Mouse (Mus musculus) forebrain, embryonic 12.5 days (tissue): Measurements from ENCODE around the gene Psmb7. TPM values are rescaled to one million over a fixed set of nuclear protein-coding genes. Genes with fewer than 3 reads are reported as not detected.

ENCODE experiments used
- ATAC-seq: fragments of 200-750 bp; cut with Nextera tagmentation; 2 replicates; pipeline ENCODE4 v1.8.0; 2017; ENCODE audit warnings: moderate TSS enrichment; ENCODE audit not compliant: low FRiP score
- H3K27ac ChIP-seq: fragments of 300-500 bp; sonication (generic); 2 replicates; pipeline ENCODE4 v1.5.1; 2016; ENCODE audit warnings: mild to moderate bottlenecking
- H3K27me3 ChIP-seq: fragments of 300-500 bp; sonication (generic); 2 replicates; pipeline ENCODE4 v1.6.1; 2016; ENCODE audit warnings: mild to moderate bottlenecking
- H3K36me3 ChIP-seq: fragments of 300-500 bp; sonication (generic); replicated peaks from 2 replicates; pipeline ENCODE4 v1.6.1; 2016; ENCODE audit warnings: mild to moderate bottlenecking
- H3K4me1 ChIP-seq: fragments of 300-500 bp; sonication (generic); 2 replicates; pipeline ENCODE4 v1.6.1; 2016
- H3K4me2 ChIP-seq: fragments of 300-500 bp; sonication (generic); 2 replicates; pipeline ENCODE4 v1.6.1; 2016; ENCODE audit warnings: mild to moderate bottlenecking, moderate library complexity
- H3K4me3 ChIP-seq: fragments of 300-500 bp; sonication (generic); replicated peaks from 2 replicates; pipeline ENCODE4 v1.5.1; 2016; ENCODE audit warnings: mild to moderate bottlenecking
- H3K9ac ChIP-seq: fragments of 300-500 bp; sonication (generic); 2 replicates; pipeline ENCODE4 v1.6.1; 2016; ENCODE audit warnings: mild to moderate bottlenecking
- H3K9me3 ChIP-seq: fragments of 300-500 bp; sonication (generic); 2 replicates; pipeline ENCODE4 v1.6.1; 2016
- WGBS: fragments of 180-500 bp; shearing (Covaris S2); methylation state at CpG from one replicate; pipeline ENCODE4 v1.1.7; 2016; 5-methylcytosine and 5-hydroxymethylcytosine counted together
- polyA plus RNA-seq: library from polyadenylated mRNA; unstranded; fragments of >200 nt; fragmentation: Nextera tagmentation; extraction: Ambion mirVana; gene quantifications from 2 replicates; pipeline ENCODE4 v1.2.1, GENCODE M21; 2016

Gene Psmb7
- polyA plus RNA-seq, 1 experiment from 2014 or later: 294 TPM

DNA sequence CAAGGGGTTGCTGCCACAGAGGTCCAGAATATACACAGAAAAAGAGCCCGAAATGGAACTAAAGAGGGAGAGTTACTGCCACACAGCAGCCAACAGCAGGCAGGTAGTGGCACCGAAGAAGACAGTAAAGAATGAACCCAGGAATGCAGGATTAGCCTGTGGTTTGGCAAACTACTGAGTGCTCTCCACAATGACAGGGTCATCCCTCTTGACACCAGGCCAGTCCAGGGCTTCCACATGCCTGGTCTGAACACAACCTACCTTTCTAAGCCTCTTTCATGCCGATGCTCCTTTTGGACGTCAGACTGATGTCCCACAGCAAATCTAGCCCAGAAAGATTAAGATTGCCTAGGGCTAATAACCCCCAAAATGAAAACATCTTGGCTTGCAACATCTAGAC lies 15.1 kb downstream of the Psmb7 start:
- ATAC-seq: no peak
- H3K9me3 ChIP-seq: no peaks in the 10 kb centered on the region
- no peak overlapping the region for H3K4me3 ChIP-seq
- no peaks in the 10 kb centered on the region for H3K4me1 ChIP-seq
- peaks cover 67% of the 10 kb centered on the region for H3K36me3 ChIP-seq
- H3K4me2 ChIP-seq: no peak overlapping the region
- H3K27ac ChIP-seq: no peak overlapping the region
- H3K9ac ChIP-seq: no peak overlapping the region
- H3K27me3 ChIP-seq: no peaks in the 10 kb centered on the region
- 88% methylated on average over 4 of the region's 4 CpGs for WGBS

DNA sequence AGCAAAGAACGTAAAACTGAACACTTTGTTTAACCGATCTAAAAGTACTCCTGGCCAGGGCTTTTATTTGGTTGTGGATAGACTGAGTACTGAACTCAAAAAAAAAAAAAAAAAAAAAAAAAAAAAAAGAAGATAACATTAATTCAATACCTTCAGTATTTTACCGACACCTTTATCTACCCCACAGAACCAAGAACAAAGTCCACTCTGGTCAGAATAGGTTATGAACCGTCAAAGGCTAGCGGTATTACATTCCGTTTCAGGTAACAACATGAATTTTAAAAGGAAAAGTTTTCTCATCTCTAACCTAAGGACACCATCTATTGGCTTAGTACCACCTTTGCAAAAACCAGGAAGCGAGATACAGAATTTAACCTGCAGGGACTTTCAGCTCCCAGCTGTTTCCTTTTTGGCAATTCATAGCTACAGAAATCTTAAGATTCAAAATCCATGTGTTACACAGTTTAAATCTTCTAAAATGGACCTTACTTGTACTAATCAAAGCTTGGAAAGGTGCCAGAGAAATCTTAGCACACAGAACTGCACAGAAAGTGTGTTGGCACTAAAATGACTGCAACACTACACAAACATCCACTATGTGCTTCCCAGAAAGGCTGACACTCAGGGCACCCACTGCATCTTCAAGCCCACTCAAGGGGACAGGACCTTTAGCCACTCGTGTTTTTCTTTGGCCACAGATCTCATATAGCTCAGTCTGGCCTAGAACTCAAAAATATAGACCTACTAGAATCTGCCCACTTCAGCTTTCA lies 19.9 kb downstream of the Psmb7 start:
- Histone ChIP-seq H3K4me2 (no peak overlapping the region), H3K27me3 (no peaks in the 10 kb centered on the region), H3K36me3 (peaks cover 27% of the 10 kb centered on the region), H3K27ac (no peak overlapping the region), H3K4me1 (peaks cover 22% of the 10 kb centered on the region), H3K9ac (no peak overlapping the region), H3K9me3 (no peaks in the 10 kb centered on the region), H3K4me3 (no peak overlapping the region)
- 90% methylated on average over 8 of the region's 8 CpGs for WGBS
- no peak for ATAC-seq

DNA sequence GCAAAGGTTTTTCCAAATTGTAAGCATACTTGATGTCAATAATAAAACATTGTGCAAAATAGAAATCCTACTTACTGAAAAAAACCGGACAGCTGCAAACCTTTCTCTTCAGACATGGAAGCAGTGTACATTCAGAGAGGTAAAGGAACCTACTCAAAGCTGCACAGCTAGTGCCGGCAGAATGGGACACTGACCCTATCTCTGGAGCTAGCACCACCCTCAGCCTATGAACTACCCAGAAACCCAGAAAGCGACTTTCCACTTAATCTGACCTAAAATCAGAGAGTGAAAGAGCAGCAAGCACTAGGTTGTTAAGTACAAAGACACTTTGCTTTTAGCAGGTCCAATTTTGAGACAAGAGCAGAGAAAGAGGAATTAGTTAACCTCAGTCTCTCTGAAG lies 20.5 kb downstream of the Psmb7 start:
- no peaks in the 10 kb centered on the region for H3K9me3 ChIP-seq
- H3K9ac ChIP-seq: no peak overlapping the region
- no peak for ATAC-seq
- 88% methylated on average over 3 of the region's 3 CpGs for WGBS
- H3K27ac ChIP-seq: no peak overlapping the region
- H3K36me3 ChIP-seq: peaks cover 22% of the 10 kb centered on the region
- no peaks in the 10 kb centered on the region for H3K27me3 ChIP-seq
- H3K4me1 ChIP-seq: peaks cover 22% of the 10 kb centered on the region
- no peak overlapping the region for H3K4me3 ChIP-seq
- no peak overlapping the region for H3K4me2 ChIP-seq

DNA sequence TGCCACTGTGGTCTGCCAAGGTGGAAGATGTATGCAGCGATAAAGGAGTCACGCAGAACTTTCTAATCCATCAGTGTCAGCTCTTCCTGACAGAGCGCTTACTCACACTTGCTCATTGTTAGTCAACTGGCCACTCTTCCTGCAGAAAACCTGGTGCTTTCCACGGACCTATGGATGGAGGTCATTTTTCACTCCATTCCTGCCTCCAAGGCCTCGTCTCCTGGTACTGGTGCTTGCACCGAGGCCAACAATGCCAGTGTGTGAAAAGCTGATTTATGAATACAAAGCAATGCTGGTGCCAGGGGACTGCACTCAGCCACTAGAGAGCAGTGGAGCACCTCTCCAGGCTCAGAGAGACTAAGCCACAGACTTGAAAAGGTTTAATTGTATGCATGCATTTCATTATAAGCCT lies 22.3 kb downstream of the Psmb7 start:
- peak overlapping the region; percentile 68 for H3K27ac ChIP-seq
- peak; percentile 86 for ATAC-seq
- 42% methylated on average over 6 of the region's 6 CpGs for WGBS

DNA sequence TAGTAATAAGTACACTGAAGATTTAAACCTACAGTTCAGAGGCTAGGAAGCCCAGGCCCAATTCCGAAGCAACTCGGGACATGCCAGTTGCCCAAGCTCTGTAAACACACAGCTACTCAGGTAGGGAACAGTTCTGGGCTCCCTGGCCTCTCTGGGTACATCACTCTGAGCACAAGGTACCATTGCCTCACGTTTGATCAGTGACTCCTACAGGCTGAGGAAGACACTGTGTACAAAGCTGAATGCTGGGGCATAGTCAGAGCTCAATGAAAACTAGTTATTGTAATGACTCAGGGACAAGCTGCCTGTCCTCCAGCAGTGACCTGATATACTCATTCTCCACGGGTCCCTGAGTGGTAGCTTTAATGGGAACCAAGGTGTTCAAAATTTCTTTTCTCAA lies 22.8 kb downstream of the Psmb7 start:
- H3K4me3 ChIP-seq: no peak overlapping the region
- 77% methylated on average over 4 of the region's 4 CpGs for WGBS
- H3K36me3 ChIP-seq: peaks cover 18% of the 10 kb centered on the region
- no peaks in the 10 kb centered on the region for H3K9me3 ChIP-seq
- no peaks in the 10 kb centered on the region for H3K27me3 ChIP-seq
- peak overlapping the region; percentile 68; the same call in 1 of the 2 replicates for H3K27ac ChIP-seq
- H3K4me2 ChIP-seq: no peak overlapping the region
- peaks cover 40% of the 10 kb centered on the region for H3K4me1 ChIP-seq
- no peak overlapping the region for H3K9ac ChIP-seq
- ATAC-seq: no peak

More for the DNA sequence above, 22.3 kb downstream of the Psmb7 start:
- Histone ChIP-seq H3K4me1 (peaks cover 34% of the 10 kb centered on the region), H3K9me3 (no peaks in the 10 kb centered on the region), H3K4me2 (peak overlapping the region; percentile 19; the same call in 1 of the 2 replicates), H3K9ac (no peak overlapping the region), H3K36me3 (peaks cover 18% of the 10 kb centered on the region), H3K4me3 (no peak overlapping the region), H3K27me3 (no peaks in the 10 kb centered on the region)

DNA sequence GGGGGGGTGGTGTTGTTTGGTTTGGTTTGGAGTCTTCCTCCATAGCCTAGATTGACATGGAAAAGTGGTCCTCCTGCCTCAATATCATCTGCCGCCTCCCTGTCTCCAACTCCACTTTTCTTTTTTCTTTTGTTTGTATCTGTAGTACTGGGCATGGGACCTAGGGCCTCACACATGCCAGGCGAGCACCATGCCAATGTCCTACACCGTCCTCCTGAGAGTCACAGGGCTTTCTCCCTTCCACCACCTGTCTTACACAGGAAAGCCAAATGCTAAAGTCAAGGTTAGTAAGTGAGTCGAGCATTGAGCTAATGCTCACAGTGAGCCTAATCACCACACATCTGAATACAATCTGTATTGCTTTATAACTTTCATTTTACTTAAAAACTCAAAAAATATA lies 24.1 kb downstream of the Psmb7 start:
- H3K9ac ChIP-seq: no peak overlapping the region
- no peak for ATAC-seq
- H3K9me3 ChIP-seq: no peaks in the 10 kb centered on the region
- H3K4me1 ChIP-seq: peaks cover 53% of the 10 kb centered on the region
- no peak overlapping the region for H3K4me2 ChIP-seq
- no peak overlapping the region for H3K27ac ChIP-seq
- no peaks in the 10 kb centered on the region for H3K27me3 ChIP-seq
- H3K36me3 ChIP-seq: peaks cover 12% of the 10 kb centered on the region
- WGBS: 94% methylated on average over 4 of the region's 4 CpGs
- no peak overlapping the region for H3K4me3 ChIP-seq

DNA sequence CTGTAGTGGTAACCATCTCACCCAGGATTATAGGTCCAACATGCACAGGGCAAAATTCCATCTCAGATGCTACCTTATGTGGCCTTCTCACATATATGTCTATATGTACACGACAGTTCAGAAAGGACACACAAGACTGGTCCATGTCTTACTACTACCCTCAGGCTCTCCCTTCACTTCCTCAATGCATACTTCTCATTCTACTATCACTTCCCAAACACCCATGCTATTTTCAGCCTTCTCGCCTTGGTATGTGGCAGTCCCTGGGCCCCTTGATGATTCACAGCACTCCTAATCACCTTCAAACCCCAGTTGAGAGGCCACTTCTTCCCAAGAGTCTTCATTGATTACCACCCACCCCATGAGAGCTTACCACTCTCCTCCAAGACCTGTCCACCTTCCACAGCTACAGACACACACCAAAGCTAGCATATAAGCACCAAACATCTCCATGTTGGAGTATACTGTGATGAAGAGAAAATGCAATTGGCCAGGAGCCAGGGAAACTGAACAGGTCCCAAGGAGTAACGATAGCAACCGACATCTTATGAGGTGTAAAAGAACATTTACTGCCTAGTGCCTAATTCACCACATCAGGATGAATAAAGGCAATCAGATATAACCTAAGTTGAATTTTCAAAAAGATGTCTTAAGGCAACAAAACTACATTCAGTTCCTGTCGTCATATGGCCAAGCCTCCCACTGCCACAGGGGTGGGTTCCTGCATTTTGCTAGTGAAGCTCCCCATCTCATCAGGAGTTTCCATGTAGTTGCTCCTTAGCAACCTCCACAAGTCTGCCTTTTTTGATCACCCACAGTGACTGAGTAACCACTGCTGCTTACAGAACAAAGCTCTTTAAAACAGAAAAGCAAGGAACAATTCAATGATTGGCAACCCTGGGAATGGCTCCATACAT lies 26.7 kb downstream of the Psmb7 start:
- H3K4me1 ChIP-seq: peaks cover 55% of the 10 kb centered on the region
- no peaks in the 10 kb centered on the region for H3K9me3 ChIP-seq
- no peak overlapping the region for H3K4me2 ChIP-seq
- H3K9ac ChIP-seq: no peak overlapping the region
- no peak for ATAC-seq
- peaks cover 18% of the 10 kb centered on the region for H3K36me3 ChIP-seq
- no peaks in the 10 kb centered on the region for H3K27me3 ChIP-seq
- WGBS: 92% methylated on average over 5 of the region's 5 CpGs
- H3K4me3 ChIP-seq: no peak overlapping the region
- no peak overlapping the region for H3K27ac ChIP-seq

DNA sequence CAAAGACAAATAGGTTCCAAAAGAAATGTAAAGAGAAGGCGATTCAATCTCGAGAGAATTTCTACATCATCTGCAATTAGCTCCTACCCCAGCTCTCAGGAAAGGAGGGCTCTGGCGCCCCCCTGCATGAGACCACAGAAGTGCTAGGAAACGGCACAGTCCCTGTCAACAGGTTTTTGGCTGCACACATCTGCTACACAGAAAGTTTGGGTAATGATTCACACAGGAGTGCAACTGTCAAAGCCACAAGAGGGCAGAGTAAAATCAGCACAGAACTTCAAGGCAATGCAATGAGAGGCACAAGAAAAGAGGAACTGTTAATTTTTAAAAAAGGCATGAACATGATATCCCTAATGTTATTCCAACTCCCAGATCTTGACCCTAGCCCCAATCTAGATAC lies 27.8 kb downstream of the Psmb7 start:
- H3K27ac ChIP-seq: peak overlapping the region; percentile 69
- 53% methylated on average over 4 of the region's 4 CpGs for WGBS

DNA sequence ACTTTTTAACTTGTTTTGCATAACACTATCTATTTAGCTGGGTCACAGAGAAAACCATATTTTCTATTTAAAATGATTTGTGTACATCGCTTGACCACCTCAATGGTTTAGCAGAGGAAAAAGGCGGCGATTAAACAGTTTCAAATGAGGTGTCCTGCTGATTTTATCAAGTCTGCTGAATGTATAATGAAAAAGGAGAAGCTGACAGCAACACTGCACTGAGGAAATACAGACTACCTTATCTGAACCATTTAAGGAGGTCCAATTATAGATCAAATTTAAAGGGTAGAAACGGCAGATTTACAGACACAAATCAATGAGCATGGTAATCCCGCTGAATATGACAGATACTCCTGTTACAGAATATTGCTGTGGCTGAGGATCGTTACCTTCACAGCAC lies 29.4 kb downstream of the Psmb7 start:
- no peaks in the 10 kb centered on the region for H3K27me3 ChIP-seq
- WGBS: 67% methylated on average over 6 of the region's 6 CpGs
- H3K9me3 ChIP-seq: no peaks in the 10 kb centered on the region
- no peak for ATAC-seq
- H3K9ac ChIP-seq: no peak overlapping the region
- peak overlapping the region; percentile 72 for H3K27ac ChIP-seq
- peaks cover 48% of the 10 kb centered on the region for H3K4me1 ChIP-seq
- H3K4me3 ChIP-seq: no peak overlapping the region
- peaks cover 24% of the 10 kb centered on the region for H3K36me3 ChIP-seq
- H3K4me2 ChIP-seq: no peak overlapping the region

More for the DNA sequence above, 27.8 kb downstream of the Psmb7 start:
- Histone ChIP-seq H3K9me3 (no peaks in the 10 kb centered on the region), H3K4me2 (no peak overlapping the region), H3K27me3 (no peaks in the 10 kb centered on the region), H3K4me3 (no peak overlapping the region), H3K4me1 (peaks cover 43% of the 10 kb centered on the region), H3K9ac (no peak overlapping the region), H3K36me3 (peaks cover 18% of the 10 kb centered on the region)
- no peak for ATAC-seq

DNA sequence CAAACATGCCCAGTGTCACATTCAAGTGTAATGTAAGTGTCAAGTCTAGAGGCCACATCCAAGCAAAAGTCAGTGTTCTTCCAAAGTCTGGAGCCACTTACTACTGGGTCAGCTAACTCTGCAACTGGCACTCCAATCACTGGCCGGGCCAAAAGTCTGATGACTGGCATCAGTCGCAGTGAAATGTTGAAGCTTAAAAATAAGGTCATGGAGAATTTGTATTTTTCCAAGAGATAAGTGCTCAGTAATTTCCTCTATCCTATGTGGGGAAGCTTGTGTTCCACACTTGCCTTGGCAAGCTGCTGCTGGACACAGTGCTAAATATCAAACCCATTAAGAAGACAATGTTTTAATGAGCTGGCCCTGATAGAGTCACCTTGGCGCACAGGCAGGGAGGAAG lies 30.3 kb downstream of the Psmb7 start:
- Histone ChIP-seq H3K36me3 (peaks cover 20% of the 10 kb centered on the region), H3K4me1 (peaks cover 57% of the 10 kb centered on the region), H3K27ac (no peak overlapping the region), H3K9ac (no peak overlapping the region), H3K4me2 (no peak overlapping the region), H3K9me3 (no peaks in the 10 kb centered on the region), H3K27me3 (no peaks in the 10 kb centered on the region), H3K4me3 (no peak overlapping the region)
- ATAC-seq: no peak
- WGBS: 93% methylated on average over 3 of the region's 3 CpGs

DNA sequence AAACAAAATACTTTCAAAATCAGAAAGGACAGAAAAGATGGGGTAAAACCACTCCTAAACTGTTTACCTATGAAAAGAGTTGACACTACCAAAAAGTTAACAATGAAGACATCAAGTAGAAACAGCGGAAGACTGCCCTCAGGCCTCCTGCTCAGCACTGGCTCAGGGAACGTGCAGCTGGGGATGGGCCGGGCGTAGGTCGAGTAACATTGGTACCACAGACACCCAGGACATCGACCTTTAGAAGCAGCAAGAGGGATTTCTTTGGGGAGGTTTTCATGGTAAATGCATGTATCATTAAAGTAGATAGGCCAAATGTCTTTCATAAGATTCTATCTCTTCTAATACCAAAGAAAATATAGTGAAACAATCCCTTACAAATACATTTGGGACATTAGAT lies 31.3 kb downstream of the Psmb7 start:
- ATAC-seq: no peak
- Histone ChIP-seq H3K27ac (no peak overlapping the region), H3K27me3 (no peaks in the 10 kb centered on the region), H3K4me1 (peaks cover 61% of the 10 kb centered on the region), H3K9ac (no peak overlapping the region), H3K36me3 (peaks cover 15% of the 10 kb centered on the region), H3K4me3 (no peak overlapping the region), H3K9me3 (no peaks in the 10 kb centered on the region), H3K4me2 (no peak overlapping the region)
- 84% methylated on average over 6 of the region's 6 CpGs for WGBS

DNA sequence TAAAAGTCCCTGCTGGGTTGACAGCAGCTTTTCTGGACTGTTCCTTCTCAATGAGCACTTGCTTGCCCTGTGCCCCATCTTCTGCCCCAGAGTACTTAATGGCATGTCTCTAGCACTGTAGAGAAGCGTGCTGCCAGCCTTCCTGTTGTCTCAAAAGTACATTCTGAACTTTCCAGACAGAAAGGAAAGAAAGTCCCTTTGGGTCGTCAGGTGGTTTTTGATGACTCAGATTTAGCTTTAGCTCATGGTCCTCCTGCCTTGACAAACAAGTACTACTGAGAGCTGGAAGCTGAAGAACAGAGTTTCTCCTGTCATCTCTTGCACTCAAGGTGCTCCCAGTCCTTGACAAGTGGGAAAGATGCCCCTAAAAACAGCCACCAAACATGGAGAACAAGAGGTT lies 33.7 kb downstream of the Psmb7 start:
- no peaks in the 10 kb centered on the region for H3K27me3 ChIP-seq
- no peak overlapping the region for H3K9ac ChIP-seq
- no peak overlapping the region for H3K4me2 ChIP-seq
- peak overlapping the region; percentile 63 for H3K27ac ChIP-seq
- no peak overlapping the region for H3K4me3 ChIP-seq
- peaks cover 39% of the 10 kb centered on the region for H3K4me1 ChIP-seq
- H3K9me3 ChIP-seq: no peaks in the 10 kb centered on the region
- peaks cover 13% of the 10 kb centered on the region for H3K36me3 ChIP-seq
- no peak for ATAC-seq
- 65% methylated on average over 2 of the region's 2 CpGs for WGBS
